Mouse (Mus musculus) CH12.LX (cell line): ENCODE results near the gene Cfap74. TPM values are rescaled to one million over a fixed set of nuclear protein-coding genes. Genes with fewer than 3 reads are reported as not detected.

Experiments used
- DNase-seq: peaks from one replicate; pipeline ENCODE4 v3.0.0-alpha.2; 2013; ENCODE audit errors: extremely low read depth
- H3K27ac ChIP-seq: 2 replicates; pipeline ENCODE4 v1.5.1; 2012; ENCODE audit warnings: low read depth, mild to moderate bottlenecking, control low read depth, moderate library complexity; ENCODE audit not compliant: insufficient read depth
- H3K27me3 ChIP-seq: replicated peaks from 2 replicates; pipeline ENCODE3; 2012; ENCODE audit warnings: inconsistent platforms
- H3K36me3 ChIP-seq, 2 experiments: replicated peaks in 1 of 2; 2 replicates each; pipeline versions ENCODE3 to v1.6.1; 2012; ENCODE audit warnings: inconsistent platforms in 1 of 2, low read length in 1 of 2, mild to moderate bottlenecking in 1 of 2, mixed read lengths in 1 of 2, moderate library complexity in 1 of 2; ENCODE audit not compliant: control insufficient read depth in 1 of 2, insufficient read depth in 1 of 2
- H3K4me1 ChIP-seq, 2 experiments: 2 replicates each; pipeline ENCODE4 v1.6.1; 2012; ENCODE audit warnings: inconsistent platforms in 1 of 2, moderate library complexity in 1 of 2; ENCODE audit not compliant: insufficient read depth in 2 of 2, control insufficient read depth in 1 of 2
- H3K4me2 ChIP-seq: 2 replicates; pipeline ENCODE4 v1.6.1; 2012; ENCODE audit warnings: low read depth, mild to moderate bottlenecking, control low read depth; ENCODE audit not compliant: poor library complexity, insufficient read depth, severe bottlenecking
- H3K4me3 ChIP-seq, 3 experiments: fragments of 150-350 bp in 1 of 3; sonication (generic) in 1 of 3; replicated peaks in 1 of 3; 2 replicates each; pipeline versions ENCODE3 to v1.5.1; 2011 to 2012; ENCODE audit warnings: low read depth in 2 of 3, low read length in 2 of 3, mild to moderate bottlenecking in 2 of 3, moderate library complexity in 2 of 3, control low read depth in 1 of 3, improper control_type of control experiment in 1 of 3, inconsistent platforms in 1 of 3, mixed read lengths in 1 of 3; ENCODE audit not compliant: poor library complexity in 1 of 3
- H3K79me2 ChIP-seq: replicated peaks from 2 replicates; pipeline ENCODE4 v1.6.1; 2012; ENCODE audit warnings: mild to moderate bottlenecking, moderate library complexity; ENCODE audit not compliant: control insufficient read depth, poor library complexity, insufficient read depth, severe bottlenecking; ENCODE audit errors: extremely low read depth
- H3K9ac ChIP-seq: 2 replicates; pipeline ENCODE4 v1.6.1; 2012; ENCODE audit warnings: low read depth, mild to moderate bottlenecking, control low read depth, moderate library complexity; ENCODE audit not compliant: insufficient read depth
- H3K9me3 ChIP-seq: replicated peaks from 2 replicates; pipeline ENCODE3; 2012; ENCODE audit warnings: low read length, inconsistent platforms, mixed read lengths
- BHLHE40 ChIP-seq: IDR thresholded peaks from 2 replicates; pipeline ENCODE4 v1.6.1; 2011; ENCODE audit warnings: mild to moderate bottlenecking, low read depth, low read length, improper control_type of control experiment
- CHD1 ChIP-seq: IDR thresholded peaks from 2 replicates; pipeline ENCODE4 v1.6.1; 2012; ENCODE audit warnings: low read depth, low read length, improper control_type of control experiment, inconsistent platforms
- CHD2 ChIP-seq: IDR thresholded peaks from 2 replicates; pipeline ENCODE4 v1.6.1; 2011; ENCODE audit warnings: low read length, improper control_type of control experiment
- CTCF ChIP-seq, 2 experiments: IDR thresholded peaks in 1 of 2; conservative IDR thresholded peaks in 1 of 2; 2 replicates each; pipeline ENCODE4 v1.5.1; 2011 to 2012; ENCODE audit warnings: low read depth in 2 of 2, low read length in 2 of 2, improper control_type of control experiment in 1 of 2, inconsistent platforms in 1 of 2, mild to moderate bottlenecking in 1 of 2, moderate library complexity in 1 of 2
- E2F4 ChIP-seq: IDR thresholded peaks from 2 replicates; pipeline ENCODE4 v1.6.1; 2011; ENCODE audit warnings: low read depth, low read length, improper control_type of control experiment; ENCODE audit not compliant: insufficient replicate concordance
- ELF1 ChIP-seq: IDR thresholded peaks from 2 replicates; pipeline ENCODE4 v1.6.1; 2014; ENCODE audit warnings: low read depth, mild to moderate bottlenecking, inconsistent platforms, low read length, improper control_type of control experiment
- GABPA ChIP-seq: IDR thresholded peaks from 2 replicates; pipeline ENCODE4 v1.6.1; 2012; ENCODE audit warnings: low read depth, low read length, improper control_type of control experiment, inconsistent platforms; ENCODE audit not compliant: insufficient replicate concordance
- IRF4 ChIP-seq: IDR thresholded peaks from 2 replicates; pipeline ENCODE4 v1.6.1; 2014; ENCODE audit warnings: low read depth, mild to moderate bottlenecking, inconsistent platforms, low read length, improper control_type of control experiment
- JUN ChIP-seq: IDR thresholded peaks from 2 replicates; pipeline ENCODE4 v1.6.1; 2011; ENCODE audit warnings: low read depth, mild to moderate bottlenecking, low read length, improper control_type of control experiment, moderate library complexity; ENCODE audit not compliant: insufficient read depth
- JUND ChIP-seq: conservative IDR thresholded peaks from 2 replicates; pipeline ENCODE4 v1.6.1; 2011; ENCODE audit warnings: low read depth, low read length, improper control_type of control experiment
- KAT2A ChIP-seq: IDR thresholded peaks from 2 replicates; pipeline ENCODE4 v1.6.1; 2012; ENCODE audit warnings: low read length, improper control_type of control experiment, inconsistent platforms; ENCODE audit not compliant: insufficient replicate concordance
- MAX ChIP-seq: IDR thresholded peaks from 2 replicates; pipeline ENCODE4 v1.6.1; 2011; ENCODE audit warnings: low read length, improper control_type of control experiment
- MAZ ChIP-seq: IDR thresholded peaks from 2 replicates; pipeline ENCODE4 v1.6.1; 2012; ENCODE audit warnings: low read depth, mild to moderate bottlenecking, inconsistent platforms, low read length, improper control_type of control experiment, moderate library complexity
- MEF2A ChIP-seq: IDR thresholded peaks from 2 replicates; pipeline ENCODE4 v1.6.1; 2014; ENCODE audit warnings: low read depth, mild to moderate bottlenecking, inconsistent platforms, low read length, improper control_type of control experiment, borderline replicate concordance
- MXI1 ChIP-seq: IDR thresholded peaks from 2 replicates; pipeline ENCODE4 v1.6.1; 2011; ENCODE audit warnings: mild to moderate bottlenecking, low read depth, low read length, improper control_type of control experiment
- MYC ChIP-seq: IDR thresholded peaks from 2 replicates; pipeline ENCODE4 v1.6.1; 2011; ENCODE audit warnings: low read depth, mild to moderate bottlenecking, improper control_type of control experiment, low read length
- NELFE ChIP-seq: IDR thresholded peaks from 2 replicates; pipeline ENCODE4 v1.6.1; 2011; ENCODE audit warnings: low read depth, low read length, improper control_type of control experiment
- PAX5 ChIP-seq: IDR thresholded peaks from 2 replicates; pipeline ENCODE4 v1.6.1; 2012; ENCODE audit warnings: low read length, inconsistent platforms, mixed read lengths
- RCOR1 ChIP-seq: conservative IDR thresholded peaks from 2 replicates; pipeline ENCODE4 v1.6.1; 2012; ENCODE audit warnings: low read depth, mild to moderate bottlenecking, inconsistent platforms, low read length, improper control_type of control experiment
- SMC3 ChIP-seq: IDR thresholded peaks from 2 replicates; pipeline ENCODE4 v1.6.1; 2011; ENCODE audit warnings: low read depth, low read length, improper control_type of control experiment
- TBP ChIP-seq: conservative IDR thresholded peaks from 2 replicates; pipeline ENCODE4 v1.6.1; 2011; ENCODE audit warnings: low read depth, low read length, improper control_type of control experiment
- TCF12 ChIP-seq: IDR thresholded peaks from 2 replicates; pipeline ENCODE4 v1.6.1; 2014; ENCODE audit warnings: low read depth, mild to moderate bottlenecking, inconsistent platforms, low read length, improper control_type of control experiment
- UBTF ChIP-seq: IDR thresholded peaks from 2 replicates; pipeline ENCODE4 v1.6.1; 2012; ENCODE audit warnings: low read depth, mild to moderate bottlenecking, inconsistent platforms, low read length, improper control_type of control experiment, moderate library complexity
- USF1 ChIP-seq: IDR thresholded peaks from 2 replicates; pipeline ENCODE4 v1.6.1; 2014; ENCODE audit warnings: low read depth, mild to moderate bottlenecking, inconsistent platforms, low read length, improper control_type of control experiment
- USF2 ChIP-seq: conservative IDR thresholded peaks from 2 replicates; pipeline ENCODE4 v1.6.1; 2011; ENCODE audit warnings: low read depth, low read length, improper control_type of control experiment
- ZMIZ1 ChIP-seq: IDR thresholded peaks from 2 replicates; pipeline ENCODE4 v1.6.1; 2012; ENCODE audit warnings: low read depth, mild to moderate bottlenecking, inconsistent platforms, low read length, improper control_type of control experiment
- ZNF384 ChIP-seq: IDR thresholded peaks from 2 replicates; pipeline ENCODE4 v1.6.1; 2012; ENCODE audit warnings: low read depth, low read length, improper control_type of control experiment, inconsistent platforms
- dilution Hi-C: fragments of 300-500 bp; cut with MboI; formaldehyde crosslinking; loops from 2 replicates; pipeline ENCODE4 v1.14.3; 2020; ENCODE audit warnings: low sequenced_read_pairs; ENCODE audit not compliant: extremely low pct_unique_long_range_greater_than_20kb, extremely low pct_ligation_motif_present
- in situ Hi-C: fragments of 300-500 bp; cut with MboI; formaldehyde crosslinking; loops from 3 replicates; pipeline ENCODE4 v1.14.3; 2019; ENCODE audit warnings: low sequenced_read_pairs, low pct_ligation_motif_present, low pct_unique_long_range_greater_than_20kb, mixed read lengths
- polyA plus RNA-seq: library from polyadenylated mRNA; unstranded; fragments of >175 nt; gene quantifications from 2 replicates; pipeline ENCODE4 v1.2.1, GENCODE M21; 2012; ENCODE audit warnings: low read depth; ENCODE audit not compliant: insufficient read length
- total RNA-seq, 2 experiments: library from RNA; depleted of rRNA; stranded (reverse); fragments of 300-350 nt in 1 of 2; fragments of >200 nt in 1 of 2; gene quantifications; 2 replicates each; pipeline ENCODE4 v1.2.3; 2012 to 2014

The Cfap74 gene
- total and polyA plus RNA-seq, 3 experiments: 4.7 to 8.5 (median 5.2) TPM

DNA sequence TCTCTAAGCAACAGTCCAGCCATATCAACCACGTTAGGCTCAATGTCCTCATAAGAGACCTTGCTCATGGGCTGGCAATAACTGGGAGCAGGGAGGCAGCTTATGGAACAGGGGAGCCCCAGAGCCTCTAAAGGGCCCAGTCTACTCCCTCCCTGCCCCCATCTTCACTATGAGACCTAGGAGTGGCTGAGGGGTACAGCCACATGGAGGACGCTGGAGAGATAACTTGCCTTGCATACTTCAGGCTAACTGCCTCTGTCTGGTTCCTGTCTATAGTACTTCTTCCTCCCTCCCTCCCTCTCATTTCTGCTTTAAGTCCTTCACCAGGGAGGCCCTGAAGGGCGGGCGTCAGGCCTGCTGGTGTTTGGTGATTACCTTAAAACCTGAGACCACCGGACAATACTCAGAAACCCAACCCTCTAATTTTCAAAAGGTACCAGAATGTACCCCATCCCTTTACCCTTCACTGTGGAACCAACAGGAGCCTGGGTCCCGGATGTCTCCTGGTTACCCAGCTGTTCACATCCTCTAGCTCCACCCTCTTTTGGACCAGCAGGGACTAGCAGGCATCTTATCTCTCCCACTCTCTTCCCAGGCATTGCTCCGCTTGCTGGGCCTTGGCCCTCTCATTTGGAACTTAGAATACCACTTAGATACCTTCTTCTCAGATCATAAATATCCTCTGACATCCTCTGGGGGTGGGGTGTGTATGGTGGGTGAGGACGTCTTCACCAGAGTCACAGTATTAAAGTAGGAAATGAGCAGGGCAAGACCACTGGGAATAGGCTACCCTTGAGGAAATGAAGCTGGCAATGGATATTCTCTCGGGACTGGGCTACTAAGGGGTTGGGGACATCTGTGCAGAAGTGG lies 80.3 kb downstream of the Cfap74 start (continued):
- TF ChIP-seq TCF12 (no peak), MXI1 (no peak)

- no peaks in the 10 kb centered on the region for H3K27me3 ChIP-seq
- DNase-seq: no peak
- TF ChIP-seq ELF1: no peak
- no peak for TF ChIP-seq TCF12
- TF ChIP-seq ZMIZ1: no peak; the same call in 1 of the 2 replicates
- no peak for TF ChIP-seq KAT2A
- TF ChIP-seq GABPA: no peak
- TF ChIP-seq MAX: peak; percentile 10; the same call in 1 of the 2 replicates
- 0 out of 2 replicates have a peak, but pooled peaks have one; percentile 37 for TF ChIP-seq RCOR1
- TF ChIP-seq NELFE: peak; percentile 33; the same call in 1 of the 2 replicates
- TF ChIP-seq BHLHE40: no peak
- TF ChIP-seq PAX5: no peak
- no peak for TF ChIP-seq UBTF
- H3K36me3 ChIP-seq: peaks cover 0 to 8% of the 10 kb centered on the region in 2 experiments
- H3K4me1 ChIP-seq: peaks cover 32 to 70% of the 10 kb centered on the region in 2 experiments
- dilution Hi-C loops: no loop called here
- peaks cover 40% of the 10 kb centered on the region for H3K79me2 ChIP-seq
- H3K9me3 ChIP-seq: no peaks in the 10 kb centered on the region
- peak overlapping the region; percentile 73 to 92 (median 74) for H3K4me3 ChIP-seq
- in situ Hi-C loops: no loop called here
- H3K9ac ChIP-seq: peak overlapping the region; percentile 86
- peak overlapping the region; percentile 78 for H3K27ac ChIP-seq
- peak overlapping the region; percentile 53 for H3K4me2 ChIP-seq
These were observed 81.5 kb downstream of the Cfap74 start for GRCm38 (mm10) chr4:155490456-155490855.

DNA sequence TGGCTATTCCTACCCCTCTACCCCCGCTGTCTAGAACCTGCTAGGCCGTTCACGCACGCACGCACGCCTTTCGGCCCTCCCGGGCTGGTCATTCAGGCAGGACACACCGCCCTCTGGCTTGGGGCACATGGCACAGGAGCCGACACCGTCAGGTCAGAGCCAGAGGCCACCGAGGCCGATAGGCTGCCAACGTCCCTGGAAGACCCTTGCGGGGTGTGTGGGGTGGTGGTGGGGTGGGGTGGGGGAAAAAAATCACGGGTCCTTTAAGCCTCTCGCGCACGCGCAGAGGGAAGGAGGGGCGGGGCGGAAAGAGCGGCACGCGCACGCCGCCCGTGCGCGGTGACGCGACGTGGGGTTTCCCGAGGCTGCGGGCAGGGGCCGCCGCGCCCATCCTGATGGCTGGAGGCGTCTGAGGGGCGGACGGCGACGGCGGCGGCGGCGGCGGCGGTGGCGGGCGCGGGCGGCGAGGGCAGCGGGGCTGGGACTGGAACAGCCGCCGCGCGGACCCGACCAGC lies 82.1 kb downstream of the Cfap74 start, which contains the start of gene Gnb1:
TSS of gene Gnb1 (plus strand) at position 372 of the 515 bp plus-strand sequence.
- Histone ChIP-seq H3K79me2 (peaks cover 46% of the 10 kb centered on the region), H3K27ac (peak within 1 kb of the TSS; percentile 78), H3K4me2 (peak within 1 kb of the TSS; percentile 53), H3K9ac (peak within 1 kb of the TSS; percentile 100), H3K9me3 (no peaks in the 10 kb centered on the region), H3K27me3 (no peaks in the 10 kb centered on the region), H3K4me1 (peaks cover 30 to 67% of the 10 kb centered on the region in 2 experiments), H3K4me3 (peak within 1 kb of the TSS; percentile 90 to 92 (median 91)), H3K36me3 (peaks cover 0 to 10% of the 10 kb centered on the region in 2 experiments)
- in situ Hi-C loops (no loop called here), dilution Hi-C loops (no loop called here)
- peak; percentile 85 for DNase-seq
- TF ChIP-seq RCOR1: no peak
- TF ChIP-seq GABPA: no peak
- peak; percentile 97 for TF ChIP-seq BHLHE40
- no peak for TF ChIP-seq UBTF
- TF ChIP-seq MAZ: no peak
- TF ChIP-seq CTCF (conservative IDR thresholded peaks at IDR 0.05 in 1 of 2, IDR thresholded peaks at IDR 0.05 in 1 of 2; ENCODE audit: low read depth in 2 of 2, low read length in 2 of 2): no peak
- TF ChIP-seq NELFE: no peak; the same call in 1 of the 2 replicates
- TF ChIP-seq MXI1: peak; percentile 95
- no peak for TF ChIP-seq TBP
- no peak for TF ChIP-seq ZNF384
- no peak for TF ChIP-seq JUN
- TF ChIP-seq SMC3: no peak
- peak; percentile 65; the same call in 1 of the 2 replicates for TF ChIP-seq MYC
- TF ChIP-seq USF1: no peak
- no peak for TF ChIP-seq CHD2
- TF ChIP-seq IRF4: no peak
- no peak for TF ChIP-seq E2F4
- TF ChIP-seq MEF2A: peak; percentile 20; the same call in 1 of the 2 replicates
- no peak for TF ChIP-seq JUND
- TF ChIP-seq USF2: no peak
- no peak for TF ChIP-seq CHD1
